Mouse (Mus musculus) frontal cortex, adult 2 months (tissue): ENCODE data around the gene Kcns1. TPM values are rescaled to one million over a fixed set of nuclear protein-coding genes. Genes with fewer than 3 reads are reported as not detected.

Source experiments
- DNase-seq, 2 experiments: peaks; one replicate each; pipeline ENCODE4 v3.0.0; 2022; ENCODE audit warnings: low spot score in 1 of 2; ENCODE audit errors: extremely low spot score in 1 of 2
- polyA plus RNA-seq: library from polyadenylated mRNA; depleted of rRNA; stranded (reverse); fragments of >200 nt; gene quantifications from 2 replicates; pipeline ENCODE4 v1.2.3, GENCODE M21; 2012

Gene Kcns1
- polyA plus RNA-seq, 1 experiment = 4.9 TPM

GRCm38 (mm10) chr2:164174649-164175395 lies 3.9 kb upstream of the Kcns1 start:
- peak; percentile 88 to 89 for DNase-seq

- no peak for DNase-seq
Measured at GRCm38 (mm10) chr2:164173394-164173793, 2.5 kb upstream of the Kcns1 start.

GRCm38 (mm10) chr2:164170326-164170725 lies 587 bp downstream of the Kcns1 start:
- no peak for DNase-seq

- no peak for DNase-seq
Measured at GRCm38 (mm10) chr2:164168571-164168946, 2.4 kb downstream of the Kcns1 start.

- DNase-seq = no peak
Measured at GRCm38 (mm10) chr2:164167752-164168570, 3.0 kb downstream of the Kcns1 start.

GRCm38 (mm10) chr2:164164941-164165340 lies 6.0 kb downstream of the Kcns1 start:
- no peak for DNase-seq

GRCm38 (mm10) chr2:164161515-164162055 lies 9.3 kb downstream of the Kcns1 start:
- DNase-seq = no peak

- no peak for DNase-seq
Measured at GRCm38 (mm10) chr2:164158838-164159237, 12.1 kb downstream of the Kcns1 start.

- no peak for DNase-seq
Measured at GRCm38 (mm10) chr2:164156158-164156557, 14.8 kb downstream of the Kcns1 start.

- no peak for DNase-seq
Measured at GRCm38 (mm10) chr2:164154007-164154406, 16.9 kb downstream of the Kcns1 start.

GRCm38 (mm10) chr2:164152341-164152740 lies 18.6 kb downstream of the Kcns1 start:
- DNase-seq = no peak

- no peak for DNase-seq
Measured at GRCm38 (mm10) chr2:164150086-164150760, 20.7 kb downstream of the Kcns1 start.

- DNase-seq = peak in 1 of 2 experiments; percentile 50
Measured at GRCm38 (mm10) chr2:164146556-164146955, 24.4 kb downstream of the Kcns1 start.

GRCm38 (mm10) chr2:164144541-164144940 lies 26.4 kb downstream of the Kcns1 start:
- DNase-seq = no peak

- no peak for DNase-seq
Measured at GRCm38 (mm10) chr2:164144025-164144424, 26.9 kb downstream of the Kcns1 start.

GRCm38 (mm10) chr2:164142021-164142420 lies 28.9 kb downstream of the Kcns1 start:
- peak in 1 of 2 experiments; percentile 68 for DNase-seq

GRCm38 (mm10) chr2:164137754-164138153 lies 33.2 kb downstream of the Kcns1 start:
- DNase-seq = peak; percentile 36 to 51

GRCm38 (mm10) chr2:164136393-164136792 lies 34.5 kb downstream of the Kcns1 start:
- no peak for DNase-seq

GRCm38 (mm10) chr2:164135367-164135766 lies 35.5 kb downstream of the Kcns1 start:
- no peak for DNase-seq

- peak in 1 of 2 experiments; percentile 62 for DNase-seq
Measured at GRCm38 (mm10) chr2:164134563-164134962, 36.4 kb downstream of the Kcns1 start.

GRCm38 (mm10) chr2:164131586-164131985 lies 39.3 kb downstream of the Kcns1 start:
- no peak for DNase-seq
